Mouse (Mus musculus) macrophage (primary cell): ENCODE measurements around the gene Gm10096. TPM values are rescaled to one million over a fixed set of nuclear protein-coding genes. Genes with fewer than 3 reads are reported as not detected.
"Not testable (repeated sequence)": the region's sequence is repeated elsewhere in the genome, so short reads cannot be mapped to it uniquely, and the experiment has no call there.

ENCODE experiments used
- H3K27ac ChIP-seq: fragments of 350-480 bp; formaldehyde crosslinking; 2 replicates; pipeline ENCODE4 v1.9.0; 2021
- H3K36me3 ChIP-seq: fragments of 350-480 bp; formaldehyde crosslinking; 2 replicates; pipeline ENCODE4 v1.9.0; 2021; ENCODE audit errors: inconsistent target
- H3K4me3 ChIP-seq: fragments of 350-480 bp; formaldehyde crosslinking; 2 replicates; pipeline ENCODE4 v1.9.0; 2021; ENCODE audit errors: inconsistent target
- H3K79me2 ChIP-seq: fragments of 350-480 bp; formaldehyde crosslinking; 2 replicates; pipeline ENCODE4 v1.9.0; 2021; ENCODE audit errors: inconsistent target
- WGBS: methylation state at CpG from one replicate; pipeline ENCODE4 v1.1.7; 2026; ENCODE audit warnings: inconsistent platforms; ENCODE audit not compliant: missing documents; 5-methylcytosine and 5-hydroxymethylcytosine counted together
- polyA plus RNA-seq: library from polyadenylated mRNA; stranded (reverse); fragments of 250-400 nt; gene quantifications from 3 replicates; pipeline ENCODE4 v1.2.4, GENCODE M21; 2018; ENCODE audit warnings: inconsistent platforms
- total RNA-seq, 78 experiments: library from RNA; depleted of rRNA; stranded (reverse); fragments of 250-400 nt; gene quantifications; 1 replicate in 9 of 78; 2 replicates in 24 of 78; 3 replicates in 43 of 78; 4 replicates in 2 of 78; pipeline ENCODE4 v1.2.4; 2018; ENCODE audit warnings: inconsistent platforms in 56 of 78

Gm10096 gene
- not detected for total RNA-seq (2018; cell fraction: chromatin; rRNA removed)
- total RNA-seq (2018; cell fraction: cytosol; rRNA removed): not detected
- not detected for total RNA-seq (2018; cell fraction: nucleus; rRNA removed)
- polyA plus RNA-seq: not detected in 3 replicates

DNA sequence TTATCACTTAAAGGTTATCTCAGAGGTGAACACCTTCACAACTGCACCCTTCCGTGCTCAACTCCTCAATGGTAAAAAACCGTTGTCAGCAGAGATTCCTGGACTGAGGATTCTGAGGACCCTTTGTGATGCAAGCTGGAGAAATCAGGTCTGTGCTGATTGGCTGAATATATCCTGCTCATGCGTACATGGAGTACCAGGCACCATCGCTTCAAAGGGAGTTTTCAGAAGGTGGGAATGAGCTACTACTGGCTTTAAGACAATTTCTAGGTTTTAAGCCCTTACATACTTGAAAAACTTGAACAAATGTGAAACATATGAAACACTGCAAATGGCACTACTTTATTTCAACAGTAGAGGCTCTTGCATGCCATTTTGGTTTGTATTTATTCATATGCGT is at the start of gene Gm10096:
TSS of gene Gm10096 (minus strand) at position 101 of the 400 bp plus-strand sequence.
- not testable (repeated sequence) for H3K4me3 ChIP-seq, H3K36me3 ChIP-seq, H3K79me2 ChIP-seq, H3K27ac ChIP-seq
- no CpG with 5 or more reads among the region's 5 CpGs for WGBS
